Mouse (Mus musculus) heart, adult 2 months (tissue): ENCODE results near the gene Ppp1r16b.

Experiments used
- CTCF ChIP-seq: fragments of 200-600 bp; IDR thresholded peaks from 2 replicates; pipeline ENCODE4 v1.8.1; 2022; ENCODE audit warnings: antibody characterized with exemption, mild to moderate bottlenecking, moderate library complexity
- POLR2A ChIP-seq: fragments of 200-500 bp; IDR thresholded peaks from 2 replicates; pipeline ENCODE4 v1.6.1; 2011; ENCODE audit warnings: mild to moderate bottlenecking, low read depth, low read length, control low read depth; ENCODE audit not compliant: insufficient read depth

GRCm38 (mm10) chr2:158795875-158796274 lies 130.7 kb downstream of the Ppp1r16b start:
- TF ChIP-seq POLR2A (no peak), CTCF (no peak)
